Mouse (Mus musculus): ENCODE results near the gene Cry2.

Cry2 gene

DNA sequence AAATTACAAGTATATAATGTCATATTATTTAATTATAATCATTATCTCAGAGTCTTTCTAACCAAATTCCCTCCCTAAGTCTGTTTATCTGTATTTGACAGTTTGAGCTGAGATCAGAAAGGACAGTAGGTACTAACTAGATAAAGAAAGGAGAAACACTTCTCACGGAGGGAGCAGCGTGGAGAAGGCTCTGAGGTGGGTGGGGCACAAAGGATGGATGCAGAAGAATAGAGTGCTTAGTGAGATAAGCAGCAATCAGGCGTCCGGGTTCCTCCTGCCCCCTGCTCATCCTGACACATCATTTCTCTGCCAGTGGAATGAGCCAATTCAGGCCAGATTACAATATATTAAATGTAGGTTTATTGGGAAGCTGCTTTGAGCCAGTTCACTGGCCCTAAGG is 10.5 kb upstream of the Cry2 start:
- DNase-seq: no peak

DNA sequence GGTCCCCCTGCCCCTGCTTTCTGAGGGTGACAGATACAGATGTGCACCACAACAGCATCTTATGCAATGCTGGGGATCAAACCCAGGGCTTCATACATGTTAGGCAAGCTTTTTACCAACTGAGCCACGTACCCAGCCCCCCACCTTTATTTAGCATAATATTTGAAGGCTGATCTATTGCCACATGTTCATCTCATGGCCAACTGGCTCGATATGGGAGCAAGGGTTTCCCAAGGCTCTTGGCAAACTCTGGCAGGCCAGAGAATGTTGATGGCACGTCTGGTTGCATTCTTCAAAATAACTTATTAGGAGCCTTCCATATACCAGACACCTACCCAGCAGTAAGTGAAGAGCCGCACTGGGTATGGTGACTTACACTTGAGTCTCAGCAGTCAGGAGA is 9.5 kb upstream of the Cry2 start:
- no peak for DNase-seq

DNA sequence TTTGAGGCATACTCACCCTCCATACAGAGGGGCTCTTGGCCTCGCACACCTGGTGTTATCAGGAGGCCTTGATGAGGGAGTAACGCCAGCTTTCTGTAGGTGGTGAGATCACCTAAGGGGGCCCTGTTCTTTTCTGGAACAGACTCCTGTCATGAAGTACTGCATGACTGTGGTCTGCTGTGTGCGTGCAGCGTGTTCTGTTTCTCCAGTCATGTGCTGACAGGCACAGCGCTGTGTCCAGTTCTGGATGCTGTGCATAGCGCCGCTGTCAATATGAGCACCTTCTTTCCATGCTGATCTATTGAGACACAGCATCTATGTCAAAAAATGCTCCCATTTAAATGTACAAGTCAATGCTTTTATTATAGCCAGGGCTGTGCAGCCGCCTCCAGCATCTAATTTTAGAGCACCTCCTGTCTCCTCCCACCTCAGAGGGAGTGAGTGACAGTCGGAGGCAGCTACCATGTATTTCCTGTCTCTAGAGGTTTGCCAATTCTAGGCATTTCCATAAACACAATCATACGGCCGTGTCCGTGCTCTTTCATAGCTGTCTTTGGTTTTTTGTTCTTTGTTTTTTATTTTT is 8.7 kb upstream of the Cry2 start:
- peak; percentile 67 for DNase-seq

- no peak for DNase-seq
Measured at GRCm38 (mm10) chr2:92440432-92440831, 6.6 kb upstream of the Cry2 start.

DNA sequence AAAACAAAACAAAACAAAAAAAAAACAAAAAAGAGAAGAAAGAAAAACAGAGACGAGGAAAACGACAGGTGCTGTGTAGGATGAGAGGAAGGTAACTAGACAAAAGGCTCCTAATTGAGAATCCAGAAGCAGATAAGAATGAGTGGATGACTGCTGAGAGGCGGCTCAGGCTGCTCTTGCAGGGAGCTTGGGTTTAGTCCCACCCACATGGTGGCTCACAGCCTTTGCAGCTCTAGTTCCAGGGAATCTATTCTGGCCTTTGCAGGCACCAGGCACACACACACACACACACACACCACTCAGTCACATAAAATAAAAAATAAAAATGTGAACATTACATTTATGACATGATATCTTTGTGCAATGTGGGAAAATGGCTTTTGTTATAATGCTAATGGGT is 4.7 kb upstream of the Cry2 start:
- no peak for DNase-seq

DNA sequence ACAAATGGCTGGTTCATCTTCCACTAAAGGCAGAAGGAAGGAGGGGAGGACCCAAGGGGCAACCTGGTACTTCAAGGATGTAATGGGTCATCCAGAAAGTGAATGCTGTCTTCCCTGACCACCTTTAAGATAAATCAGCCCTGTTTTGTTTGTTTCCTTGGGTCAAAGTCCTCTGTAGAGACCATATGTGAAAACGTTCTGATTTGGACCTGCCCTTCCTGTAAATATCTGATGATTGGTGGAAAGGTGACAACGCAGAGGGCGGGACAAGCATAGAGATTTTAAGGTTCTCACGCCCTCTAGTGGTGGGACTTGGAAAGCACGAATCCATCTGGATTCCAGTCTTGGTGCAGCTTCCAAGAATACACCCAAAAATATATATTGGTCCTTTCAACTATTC is 4.0 kb upstream of the Cry2 start:
- peak; percentile 75 for DNase-seq

DNA sequence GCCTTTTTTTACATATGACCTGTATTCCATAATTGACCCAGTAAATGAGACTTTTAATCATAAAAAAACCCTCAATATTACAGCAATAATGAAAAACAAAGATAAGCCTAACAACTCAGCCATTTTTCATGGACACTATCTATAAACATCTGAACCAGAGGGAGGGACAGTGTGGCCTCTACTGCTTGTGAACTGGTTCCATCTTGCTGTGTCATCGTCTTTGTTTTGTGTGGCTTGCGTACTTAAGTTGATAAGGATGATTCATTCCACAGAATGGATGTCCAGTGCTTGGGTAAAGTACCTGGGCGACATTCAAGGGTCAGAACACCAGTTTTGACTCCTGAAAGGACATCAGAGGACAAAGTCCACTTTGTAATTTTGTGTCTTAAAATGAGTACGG is 3.5 kb upstream of the Cry2 start:
- DNase-seq: no peak

DNA sequence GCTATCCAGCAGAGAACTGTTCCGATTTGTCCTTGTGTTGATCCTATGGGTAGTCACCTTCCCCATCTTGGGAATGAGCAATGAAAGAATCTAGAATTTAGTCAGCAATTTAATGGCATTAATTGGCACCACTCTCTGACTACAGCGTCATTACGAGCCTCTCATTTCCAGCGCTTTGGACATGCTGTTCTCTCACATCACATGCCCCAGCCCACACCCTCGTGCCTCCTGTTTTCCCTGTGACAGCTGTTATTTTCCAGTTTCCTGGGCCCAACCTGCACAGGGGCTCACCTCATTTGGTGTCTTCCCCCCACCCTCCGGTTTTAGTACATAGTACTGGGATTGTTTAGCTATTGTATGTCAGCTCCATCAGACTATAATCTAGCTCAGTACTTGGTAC is 1.2 kb upstream of the Cry2 start:
- no peak for DNase-seq

DNA sequence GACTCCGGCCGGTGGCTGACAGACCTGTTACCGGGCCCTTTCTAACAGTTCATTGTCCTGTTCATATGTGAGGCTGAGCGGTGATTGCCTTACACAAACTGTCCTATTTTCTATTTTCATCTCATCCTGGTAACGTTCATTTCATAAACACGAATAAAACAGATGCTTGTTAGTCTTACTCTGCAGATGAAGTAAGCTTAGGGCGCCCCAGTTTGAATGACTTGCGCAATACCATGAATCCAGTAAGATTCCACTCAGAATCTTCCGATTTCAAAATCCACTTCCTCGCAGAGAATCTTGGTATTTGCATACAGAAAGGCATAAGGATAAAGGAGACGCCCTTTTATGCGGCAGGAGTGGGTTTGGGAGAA is 517 bp upstream of the Cry2 start:
- no peak for DNase-seq

DNA sequence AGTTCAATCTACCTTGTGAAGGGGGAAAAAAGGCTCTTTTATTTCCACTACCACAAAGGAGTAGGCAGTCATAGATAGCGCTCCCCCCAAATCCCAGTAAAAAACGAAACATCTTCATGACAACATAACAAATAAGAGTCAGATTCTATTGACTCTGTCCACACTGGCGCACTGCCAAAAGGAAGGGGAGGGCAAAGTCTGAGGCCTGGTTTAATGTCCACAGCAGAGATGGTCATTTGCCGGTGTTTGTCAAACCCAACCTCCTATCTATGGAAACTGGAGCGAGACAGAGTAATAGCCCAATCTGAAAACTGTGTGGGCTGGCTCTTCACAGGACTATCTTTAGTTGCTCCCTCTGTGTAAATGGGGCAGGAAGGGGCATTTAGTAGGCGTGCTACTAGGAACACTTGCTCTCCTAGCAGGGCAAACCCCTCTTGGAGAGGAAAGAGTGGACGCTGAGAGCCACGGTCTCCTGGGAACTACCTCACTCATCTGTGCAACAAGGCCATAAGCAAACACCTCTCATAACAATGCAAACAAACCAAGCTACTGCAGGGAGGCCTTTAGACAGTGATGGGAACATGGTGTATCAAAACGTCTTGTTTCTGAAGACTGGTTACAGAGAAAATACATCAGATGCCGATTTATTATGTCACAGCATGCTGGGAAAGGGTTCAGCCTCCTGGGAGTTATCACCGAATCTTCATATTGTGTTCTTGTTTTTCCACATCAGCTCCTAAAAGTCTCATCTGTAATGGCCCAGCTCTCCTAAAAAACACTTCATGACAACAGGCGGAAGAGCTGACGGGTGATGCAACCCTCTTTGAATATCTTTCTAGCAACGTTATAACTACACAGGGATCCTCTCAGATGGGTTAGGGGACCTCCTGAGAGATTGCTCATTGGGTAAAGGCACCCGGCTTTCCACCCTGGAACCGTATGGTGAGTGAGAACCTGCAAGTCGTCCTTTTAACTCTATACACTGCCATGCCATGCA is 1.2 kb downstream of the Cry2 start:
- no peak for DNase-seq

DNA sequence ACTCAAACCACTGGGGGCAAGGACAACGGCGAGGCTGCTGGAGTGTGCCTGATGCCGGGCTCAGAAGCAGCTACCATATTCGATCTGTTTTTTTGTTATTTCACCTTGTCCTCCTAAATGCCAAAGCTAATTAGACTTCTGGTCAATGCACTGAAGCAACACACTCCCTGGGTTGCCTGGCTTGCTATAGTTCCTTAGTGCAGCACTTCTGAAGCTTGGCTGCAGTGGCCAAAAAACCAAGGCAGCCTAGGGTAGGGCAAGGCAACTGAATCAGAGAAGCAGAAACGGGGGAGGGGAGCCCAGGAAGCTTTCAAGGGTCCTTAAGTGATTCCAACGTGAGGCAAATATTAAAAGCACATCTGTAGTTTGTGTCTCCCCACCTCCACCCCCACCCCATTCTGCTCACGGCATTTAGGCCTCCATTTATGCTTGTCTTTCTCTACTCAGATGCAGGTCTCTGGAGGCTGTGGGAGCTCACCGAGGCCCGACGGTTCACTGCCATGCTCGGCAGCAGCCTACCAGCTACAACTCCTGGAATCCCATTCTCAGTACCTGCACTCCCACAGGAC is 2.1 kb downstream of the Cry2 start:
- DNase-seq: peak; percentile 39

- peak; percentile 71 for DNase-seq
Measured at GRCm38 (mm10) chr2:92430723-92431541, 2.9 kb downstream of the Cry2 start.

DNA sequence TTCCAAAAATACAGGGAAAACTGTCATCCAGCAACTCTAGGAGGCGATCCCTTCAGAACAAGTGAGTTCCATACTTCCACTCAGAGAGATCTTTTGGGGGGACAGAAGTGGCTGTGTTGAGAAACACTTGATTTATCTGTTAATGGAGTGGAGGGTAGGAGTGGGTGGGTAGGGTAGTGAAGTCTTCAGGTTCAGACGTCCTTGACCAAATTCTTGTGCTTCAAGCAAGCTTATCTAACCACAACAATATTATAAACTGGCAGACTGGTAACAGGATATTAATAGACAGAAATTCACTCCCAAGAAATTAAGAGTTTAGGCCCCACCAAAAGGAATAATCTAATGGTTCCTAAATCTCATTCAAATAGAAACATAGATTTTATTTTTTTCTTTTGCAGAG is 3.8 kb downstream of the Cry2 start:
- no peak for DNase-seq

GRCm38 (mm10) chr2:92427882-92428281 is 6.0 kb downstream of the Cry2 start:
- peak; percentile 80 for DNase-seq

DNA sequence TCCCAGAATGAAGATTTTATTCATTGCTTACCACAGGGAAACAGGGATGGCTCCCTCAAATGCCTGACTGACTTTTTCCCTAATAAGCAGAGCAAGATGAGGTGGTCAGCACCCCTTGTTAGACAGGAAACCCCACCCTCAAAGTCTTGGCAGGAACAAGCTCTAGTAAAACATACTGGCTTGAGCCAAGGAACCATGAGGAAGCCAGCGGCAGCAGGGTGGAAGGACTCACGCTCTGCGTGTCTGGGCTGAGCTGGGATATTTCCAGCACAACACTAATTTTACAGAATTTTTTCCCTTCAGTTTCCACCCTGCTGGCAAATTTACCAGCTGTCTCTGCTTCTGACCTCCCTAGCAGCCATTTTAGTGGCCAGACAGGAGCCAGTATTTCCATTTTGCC is 7.4 kb downstream of the Cry2 start:
- DNase-seq: no peak

DNA sequence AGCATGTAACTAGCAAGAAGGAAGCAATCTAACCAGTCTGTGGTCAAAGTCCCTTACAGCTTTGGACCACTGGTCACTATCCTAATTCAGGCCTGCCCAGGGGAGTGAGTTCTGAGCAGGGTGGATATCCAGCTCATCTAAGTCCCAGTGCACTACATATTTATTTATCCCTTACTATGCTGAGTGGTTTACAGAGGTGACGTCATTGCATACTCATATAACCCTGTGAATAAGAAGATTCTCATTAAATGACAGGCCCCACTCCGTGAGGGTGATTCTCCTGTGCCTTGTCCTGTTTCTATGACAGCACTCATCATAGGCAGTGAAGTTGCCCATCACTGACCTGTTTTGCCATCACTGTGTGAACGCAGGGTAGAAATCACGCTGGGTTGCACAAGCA is 8.5 kb downstream of the Cry2 start:
- no peak for DNase-seq

GRCm38 (mm10) chr2:92424462-92425308 is 9.2 kb downstream of the Cry2 start:
- DNase-seq: no peak

- DNase-seq: peak; percentile 79
Measured at GRCm38 (mm10) chr2:92423702-92424461, 10.0 kb downstream of the Cry2 start.

DNA sequence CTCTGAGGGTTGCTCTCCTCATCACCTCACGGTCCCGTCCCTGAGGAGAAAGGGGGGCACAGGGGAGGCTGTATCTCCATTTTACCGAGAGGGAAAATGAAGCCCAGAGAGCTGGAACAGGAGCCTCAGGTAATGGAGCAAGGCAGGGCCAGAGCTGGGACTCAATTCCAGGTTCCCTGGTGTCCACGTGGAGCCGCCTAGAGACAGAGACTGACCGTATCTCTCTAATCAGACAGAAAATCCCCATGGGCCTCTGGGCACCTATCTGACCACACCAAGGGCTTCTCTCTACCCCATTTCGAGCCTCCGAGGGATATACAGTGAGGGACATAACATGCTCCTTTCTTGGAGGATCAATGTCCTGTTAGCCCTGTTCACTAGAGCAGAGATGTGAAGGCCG is 10.7 kb downstream of the Cry2 start:
- no peak for DNase-seq

GRCm38 (mm10) chr2:92422388-92423135 is 11.3 kb downstream of the Cry2 start:
- DNase-seq: no peak

All from right cerebral cortex, postnatal 25 days (tissue).